Mouse (Mus musculus) embryonic facial prominence, embryonic 11.5 days (tissue): ENCODE measurements around the gene Pemt. TPM values are rescaled to one million over a fixed set of nuclear protein-coding genes. Genes with fewer than 3 reads are reported as not detected.
A peak's percentile ranks its signal among the peaks of the same experiment; 100 is the strongest.

Experiments
- ATAC-seq: fragments of 200-750 bp; cut with Nextera tagmentation; replicated peaks from 2 replicates; pipeline ENCODE4 v1.8.0; 2017; ENCODE audit warnings: low read depth; ENCODE audit not compliant: insufficient number of reproducible peaks, low FRiP score, low TSS enrichment
- DNase-seq: peaks from one replicate; pipeline ENCODE4 v3.0.0-alpha.2; 2015; ENCODE audit warnings: low spot score
- H3K27ac ChIP-seq: fragments of 300-500 bp; sonication (generic); replicated peaks from 2 replicates; pipeline ENCODE4 v1.5.1; 2014; ENCODE audit warnings: mild to moderate bottlenecking, low read depth, low read length, control low read depth
- H3K27me3 ChIP-seq: fragments of 300-500 bp; sonication (generic); 2 replicates; pipeline ENCODE4 v1.6.1; 2014; ENCODE audit warnings: mild to moderate bottlenecking, low read length, moderate library complexity, mixed read lengths; ENCODE audit not compliant: control insufficient read depth, insufficient read depth
- H3K36me3 ChIP-seq: fragments of 300-500 bp; sonication (generic); replicated peaks from 2 replicates; pipeline ENCODE4 v1.6.1; 2014; ENCODE audit warnings: low read depth, mild to moderate bottlenecking, low read length, moderate library complexity, mixed read lengths; ENCODE audit not compliant: control insufficient read depth, insufficient read depth
- H3K4me1 ChIP-seq: fragments of 300-500 bp; sonication (generic); 2 replicates; pipeline ENCODE4 v1.6.1; 2014; ENCODE audit warnings: low read length, mixed read lengths; ENCODE audit not compliant: control insufficient read depth, insufficient read depth
- H3K4me2 ChIP-seq: fragments of 300-500 bp; sonication (generic); 2 replicates; pipeline ENCODE4 v1.6.1; 2014; ENCODE audit warnings: low read depth, mild to moderate bottlenecking, control low read depth, low read length, moderate library complexity
- H3K4me3 ChIP-seq: fragments of 300-500 bp; sonication (generic); 2 replicates; pipeline ENCODE4 v1.5.1; 2014; ENCODE audit warnings: low read depth, low read length, control low read depth
- H3K9ac ChIP-seq: fragments of 300-500 bp; sonication (generic); replicated peaks from 2 replicates; pipeline ENCODE4 v1.6.1; 2014; ENCODE audit warnings: mild to moderate bottlenecking, control low read depth, low read length
- H3K9me3 ChIP-seq: fragments of 300-500 bp; sonication (generic); replicated peaks from 2 replicates; pipeline ENCODE4 v1.6.1; 2016; ENCODE audit warnings: mild to moderate bottlenecking, low read length, inconsistent platforms, mixed read lengths; ENCODE audit not compliant: control insufficient read depth
- WGBS: fragments of 180-500 bp; shearing (Covaris S2); extraction: QIAGEN DNeasy Blood & Tissue Kit; methylation state at CpG from one replicate; pipeline ENCODE4 v1.1.7; 2014; 5-methylcytosine and 5-hydroxymethylcytosine counted together
- polyA plus RNA-seq: library from polyadenylated mRNA; unstranded; fragments of >200 nt; fragmentation: Nextera tagmentation; extraction: Ambion mirVana; gene quantifications from 2 replicates; pipeline ENCODE4 v1.2.1, GENCODE M21; 2014

Pemt gene
- polyA plus RNA-seq, 1 experiment from 2014 or later = 7.3 TPM

DNA sequence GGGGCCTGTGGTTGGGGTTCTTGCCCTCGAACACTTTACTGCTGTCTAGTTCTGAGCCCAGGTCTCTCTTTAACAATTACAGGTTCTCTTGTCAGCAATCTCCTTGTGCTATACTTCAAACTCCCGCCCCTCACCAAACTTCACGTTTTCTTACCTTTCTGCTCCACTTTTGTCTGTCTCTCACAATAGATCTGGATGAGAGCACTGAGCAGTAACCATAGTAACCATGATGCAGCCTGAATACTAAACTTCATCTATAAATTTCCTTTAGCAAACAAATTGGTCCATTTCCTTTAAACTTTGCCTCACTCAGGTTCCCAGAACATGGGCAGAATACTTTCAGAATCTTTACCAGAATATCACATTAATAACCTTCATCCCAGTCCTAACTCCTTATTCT is 36.8 kb downstream of the Pemt start:
- H3K27ac ChIP-seq = no peak overlapping the region
- H3K27me3 ChIP-seq = no peaks in the 10 kb centered on the region
- H3K4me2 ChIP-seq = no peak overlapping the region
- DNase-seq = no peak
- no peaks in the 10 kb centered on the region for H3K9me3 ChIP-seq
- H3K9ac ChIP-seq = no peak overlapping the region
- ATAC-seq = no peak
- H3K36me3 ChIP-seq = no peaks in the 10 kb centered on the region
- 80% methylated on average over 3 of the region's 3 CpGs for WGBS
- no peak overlapping the region for H3K4me3 ChIP-seq
- H3K4me1 ChIP-seq = no peaks in the 10 kb centered on the region

DNA sequence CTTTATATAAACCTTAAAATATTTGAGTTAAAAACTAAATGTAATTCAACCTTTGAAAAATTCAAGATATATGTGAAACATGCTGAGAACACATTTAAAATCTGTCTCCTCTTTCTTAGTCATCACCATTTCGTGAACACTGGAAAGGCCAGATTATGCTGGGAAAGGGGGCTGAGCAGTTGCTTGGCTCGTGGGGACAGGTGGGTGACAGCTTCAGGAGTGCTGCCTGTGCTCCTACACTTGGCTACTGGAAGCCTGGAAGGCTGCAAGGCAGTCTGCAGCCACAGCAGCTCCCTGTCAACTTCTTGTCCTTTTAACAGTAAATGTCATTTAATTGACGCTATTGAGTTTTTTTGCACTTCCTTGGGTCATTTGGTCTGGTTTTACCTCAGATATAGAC is 40.4 kb downstream of the Pemt start:
- Histone ChIP-seq H3K4me1 (no peaks in the 10 kb centered on the region), H3K36me3 (no peaks in the 10 kb centered on the region), H3K27me3 (no peaks in the 10 kb centered on the region), H3K4me3 (no peak overlapping the region), H3K27ac (no peak overlapping the region), H3K9ac (no peak overlapping the region), H3K4me2 (no peak overlapping the region), H3K9me3 (no peaks in the 10 kb centered on the region)
- DNase-seq (no peak), ATAC-seq (no peak)
- WGBS = 79% methylated on average over 3 of the region's 3 CpGs

DNA sequence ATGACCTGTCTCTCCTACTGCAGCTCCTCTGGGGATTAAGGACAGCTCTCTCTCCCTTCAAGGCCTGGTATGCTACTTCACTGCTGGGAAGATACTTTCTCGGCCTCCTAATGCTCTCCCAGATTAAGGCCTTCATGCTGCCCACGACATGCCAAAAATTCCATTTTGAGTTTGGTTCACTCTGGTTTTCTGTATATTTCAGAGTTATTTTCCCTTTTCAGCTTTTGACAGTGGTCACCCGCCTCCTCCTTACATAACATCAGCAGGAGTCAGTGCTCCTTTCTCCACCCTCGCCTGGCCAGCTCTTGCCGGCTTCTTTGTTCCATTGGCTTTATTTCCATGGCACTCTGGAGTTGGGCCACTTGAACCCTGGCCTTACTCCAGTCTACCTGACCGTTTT is 41.6 kb downstream of the Pemt start:
- Histone ChIP-seq H3K9me3 (no peaks in the 10 kb centered on the region), H3K9ac (no peak overlapping the region), H3K4me3 (no peak overlapping the region), H3K4me2 (no peak overlapping the region), H3K27ac (no peak overlapping the region), H3K27me3 (no peaks in the 10 kb centered on the region), H3K4me1 (no peaks in the 10 kb centered on the region), H3K36me3 (no peaks in the 10 kb centered on the region)
- DNase-seq (no peak), ATAC-seq (no peak)
- WGBS = 81% methylated on average over 6 of the region's 6 CpGs

DNA sequence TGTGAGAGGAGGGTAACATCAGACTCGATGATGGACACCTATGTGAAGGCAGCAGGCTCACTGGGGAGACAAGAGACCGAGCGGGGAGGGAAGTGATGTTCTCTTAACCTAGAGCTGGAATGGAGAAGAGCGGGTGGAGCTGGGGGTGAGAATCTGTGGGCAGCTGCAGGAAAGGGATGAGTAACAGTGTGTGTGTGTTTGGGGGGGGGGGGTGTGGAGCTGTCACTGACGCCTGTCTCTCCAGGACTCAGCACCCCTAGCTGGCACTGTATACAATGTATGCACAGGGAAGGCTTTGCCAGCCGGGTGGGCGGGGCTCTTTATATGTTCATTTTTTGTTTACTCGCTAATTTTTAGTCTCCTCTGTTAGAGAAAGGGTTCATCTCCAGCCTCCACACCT is 42.5 kb downstream of the Pemt start:
- WGBS = 85% methylated on average over 8 of the region's 8 CpGs
- no peak for ATAC-seq
- no peaks in the 10 kb centered on the region for H3K36me3 ChIP-seq
- no peak overlapping the region for H3K4me2 ChIP-seq
- H3K27ac ChIP-seq = no peak overlapping the region
- no peak overlapping the region for H3K9ac ChIP-seq
- DNase-seq = no peak
- no peak overlapping the region for H3K4me3 ChIP-seq
- H3K4me1 ChIP-seq = no peaks in the 10 kb centered on the region
- H3K27me3 ChIP-seq = no peaks in the 10 kb centered on the region
- no peaks in the 10 kb centered on the region for H3K9me3 ChIP-seq

DNA sequence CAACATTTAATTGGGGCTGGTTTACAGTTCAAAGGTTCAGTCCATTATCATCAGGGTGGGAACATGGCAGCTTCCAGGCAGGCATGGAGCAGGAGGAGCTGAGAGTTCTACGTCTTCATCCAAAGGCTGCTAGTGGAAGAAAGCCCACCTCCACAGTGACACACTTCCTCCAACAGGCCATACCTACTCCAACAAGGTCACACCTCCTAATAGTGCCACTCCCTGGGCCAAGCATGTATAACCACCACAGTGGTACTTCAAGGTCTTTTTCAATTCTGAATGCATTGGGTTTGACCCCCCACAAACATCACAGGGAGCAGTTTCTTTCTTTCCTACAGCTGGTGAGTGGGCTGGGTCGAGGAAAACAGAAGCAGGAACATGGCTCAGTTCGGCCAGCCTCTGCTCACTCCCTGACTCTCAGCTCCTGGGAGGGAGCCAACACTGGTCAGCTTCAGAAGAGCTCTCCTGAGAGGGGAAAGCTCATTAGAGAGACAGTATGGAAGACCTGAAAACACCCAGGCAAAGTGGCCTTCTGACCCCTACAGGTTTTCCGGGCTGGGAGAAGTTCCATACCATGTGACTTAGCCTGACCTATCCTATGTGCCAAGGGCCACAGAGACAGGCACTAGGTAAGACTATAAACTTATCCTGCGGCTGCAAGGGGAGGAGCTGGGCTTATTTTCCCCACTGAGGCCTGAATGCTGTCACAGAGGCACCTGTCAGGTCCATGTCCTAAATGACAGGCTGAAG is 44.9 kb downstream of the Pemt start:
- no peaks in the 10 kb centered on the region for H3K36me3 ChIP-seq
- H3K27me3 ChIP-seq = no peaks in the 10 kb centered on the region
- 82% methylated on average over 5 of the region's 5 CpGs for WGBS
- H3K9me3 ChIP-seq = no peaks in the 10 kb centered on the region
- no peak for DNase-seq
- H3K9ac ChIP-seq = no peak overlapping the region
- no peak for ATAC-seq
- H3K27ac ChIP-seq = no peak overlapping the region
- H3K4me2 ChIP-seq = no peak overlapping the region
- H3K4me3 ChIP-seq = no peak overlapping the region
- no peaks in the 10 kb centered on the region for H3K4me1 ChIP-seq

DNA sequence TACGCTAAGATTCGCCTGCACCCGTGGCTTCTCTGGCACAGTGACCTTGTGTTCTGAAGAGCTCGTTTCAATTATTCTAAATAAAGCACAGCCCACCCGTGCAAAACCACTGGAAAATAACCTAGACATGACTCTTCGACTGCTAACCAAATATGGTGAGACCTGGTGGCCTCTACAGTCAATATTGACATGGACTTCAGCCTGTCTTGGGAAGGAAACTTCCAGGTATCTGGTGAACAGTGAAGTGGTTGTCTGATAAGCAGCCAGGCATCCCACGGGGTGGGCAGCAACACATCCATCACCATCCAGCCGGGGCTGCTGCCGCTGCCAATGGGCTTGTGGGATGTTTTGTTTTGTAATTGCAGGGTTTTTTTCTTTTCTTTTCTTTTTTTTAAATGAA is 52.0 kb downstream of the Pemt start:
- H3K27me3 ChIP-seq = no peaks in the 10 kb centered on the region
- H3K4me2 ChIP-seq = no peak overlapping the region
- H3K4me3 ChIP-seq = no peak overlapping the region
- no peak overlapping the region for H3K9ac ChIP-seq
- no peak overlapping the region for H3K27ac ChIP-seq
- DNase-seq = no peak
- H3K9me3 ChIP-seq = no peaks in the 10 kb centered on the region
- 76% methylated on average over 9 of the region's 9 CpGs for WGBS
- no peaks in the 10 kb centered on the region for H3K4me1 ChIP-seq
- no peak for ATAC-seq
- no peaks in the 10 kb centered on the region for H3K36me3 ChIP-seq

DNA sequence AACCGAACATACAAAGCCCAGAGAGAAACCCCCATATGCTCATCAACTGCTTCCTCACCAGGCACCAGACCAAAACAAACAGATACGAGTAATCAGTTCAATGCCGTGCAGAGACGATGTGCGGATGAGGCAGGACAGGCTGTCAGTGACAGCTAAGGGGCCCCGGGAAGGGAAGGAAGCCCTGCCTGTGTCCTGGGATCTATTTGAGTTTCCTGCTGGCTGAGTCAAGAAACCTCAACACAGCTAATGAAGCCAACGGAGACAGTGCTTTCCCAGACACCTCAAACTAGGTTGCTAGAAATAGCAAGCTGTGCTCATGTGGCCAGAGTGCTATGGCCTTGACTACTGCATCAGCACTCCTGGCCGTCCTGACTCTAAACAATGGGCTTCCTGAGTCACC is 54.9 kb downstream of the Pemt start:
- WGBS = 68% methylated on average over 8 of the region's 8 CpGs
- ATAC-seq = no peak
- H3K36me3 ChIP-seq = no peaks in the 10 kb centered on the region
- H3K27ac ChIP-seq = no peak overlapping the region
- no peaks in the 10 kb centered on the region for H3K27me3 ChIP-seq
- H3K4me1 ChIP-seq = no peaks in the 10 kb centered on the region
- no peak overlapping the region for H3K4me3 ChIP-seq
- no peaks in the 10 kb centered on the region for H3K9me3 ChIP-seq
- H3K9ac ChIP-seq = no peak overlapping the region
- H3K4me2 ChIP-seq = no peak overlapping the region
- DNase-seq = no peak

DNA sequence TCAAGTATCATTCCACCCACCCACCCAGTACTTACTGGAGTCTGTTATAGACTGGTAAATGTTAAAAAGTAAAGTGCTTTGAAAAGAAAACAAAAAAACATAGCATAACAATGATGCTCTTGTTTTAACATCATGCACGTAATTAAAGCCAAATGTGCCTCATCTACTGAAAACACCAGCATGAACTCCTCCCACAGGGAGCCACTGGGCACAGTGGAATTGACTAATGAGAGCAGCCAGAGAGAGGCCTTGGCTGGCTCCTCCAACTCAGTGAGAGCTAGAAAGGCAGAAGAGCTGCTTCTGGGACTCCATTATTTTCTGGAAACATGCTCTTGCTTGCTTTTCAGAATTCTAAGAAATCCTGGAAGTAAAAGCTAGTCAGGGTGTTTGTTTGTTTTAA is 56.9 kb downstream of the Pemt start:
- H3K4me1 ChIP-seq = no peaks in the 10 kb centered on the region
- no peak overlapping the region for H3K4me2 ChIP-seq
- H3K9me3 ChIP-seq = no peaks in the 10 kb centered on the region
- WGBS = 42% methylated on average over 1 of the region's 1 CpGs
- no peaks in the 10 kb centered on the region for H3K36me3 ChIP-seq
- no peak overlapping the region for H3K9ac ChIP-seq
- no peak overlapping the region for H3K4me3 ChIP-seq
- H3K27ac ChIP-seq = no peak overlapping the region
- no peak for ATAC-seq
- H3K27me3 ChIP-seq = no peaks in the 10 kb centered on the region
- peak; percentile 63 for DNase-seq
